Mouse (Mus musculus) kidney, postnatal 14 days (tissue): ENCODE data around the gene Ereg.

ENCODE experiments used
- DNase-seq: peaks from one replicate; pipeline ENCODE4 v3.0.0; 2022; ENCODE audit warnings: mixed read lengths

Gene Ereg

DNA sequence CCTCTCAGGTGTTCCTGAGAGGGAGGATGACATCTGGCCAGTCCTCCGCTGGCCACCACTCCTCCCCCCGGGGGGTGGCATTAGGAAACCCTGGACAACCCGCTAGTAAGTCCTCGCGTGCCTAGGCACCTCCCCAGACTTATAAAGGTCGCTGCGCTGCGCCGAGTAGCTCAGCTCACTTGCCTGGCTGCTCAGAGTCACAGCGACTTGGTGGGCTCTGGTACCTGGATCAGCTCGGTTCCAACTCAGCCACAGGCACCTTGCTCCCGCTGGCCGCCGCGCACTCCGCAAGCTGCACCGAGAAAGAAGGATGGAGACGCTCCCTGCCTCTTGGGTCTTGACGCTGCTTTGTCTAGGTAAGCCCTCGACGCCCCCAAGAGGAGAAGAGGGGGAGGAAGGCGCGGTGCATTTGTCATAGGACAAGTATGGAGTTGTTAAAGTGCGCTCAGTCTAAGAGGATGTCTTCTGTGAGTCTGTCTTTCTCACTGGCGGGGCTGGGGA, at the start of gene Ereg:
Gene Ereg, plus strand, starts transcription at position 173 of the 501 bp plus-strand sequence.
- DNase-seq = no peak

- DNase-seq = no peak
Measured at GRCm38 (mm10) chr5:91027164-91027563, 47.3 kb upstream of the Ereg start, which contains the start of gene Epgn. Epgn (plus strand) TSS chr5:91027464.

GRCm38 (mm10) chr5:91027840-91028239, 46.6 kb upstream of the Ereg start:
- DNase-seq = no peak

DNA sequence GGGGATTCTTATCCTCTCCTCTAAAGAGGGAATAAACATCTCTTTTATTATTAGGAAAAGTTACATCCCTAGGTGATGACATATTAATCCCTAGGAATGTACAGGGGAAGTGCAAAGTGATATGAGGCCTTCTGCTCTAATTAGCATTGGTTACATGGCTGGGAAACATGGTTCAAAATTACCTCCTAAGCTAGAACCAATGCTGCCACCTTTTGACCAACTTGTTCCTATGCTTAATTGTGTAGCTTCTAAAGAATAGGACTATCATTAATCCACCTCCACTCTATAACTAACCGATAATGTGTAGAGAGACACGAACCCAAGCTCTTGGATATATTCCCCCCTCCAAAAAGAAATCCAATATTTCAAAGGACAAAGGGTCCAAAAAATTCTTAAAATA, 43.8 kb upstream of the Ereg start:
- no peak for DNase-seq

DNA sequence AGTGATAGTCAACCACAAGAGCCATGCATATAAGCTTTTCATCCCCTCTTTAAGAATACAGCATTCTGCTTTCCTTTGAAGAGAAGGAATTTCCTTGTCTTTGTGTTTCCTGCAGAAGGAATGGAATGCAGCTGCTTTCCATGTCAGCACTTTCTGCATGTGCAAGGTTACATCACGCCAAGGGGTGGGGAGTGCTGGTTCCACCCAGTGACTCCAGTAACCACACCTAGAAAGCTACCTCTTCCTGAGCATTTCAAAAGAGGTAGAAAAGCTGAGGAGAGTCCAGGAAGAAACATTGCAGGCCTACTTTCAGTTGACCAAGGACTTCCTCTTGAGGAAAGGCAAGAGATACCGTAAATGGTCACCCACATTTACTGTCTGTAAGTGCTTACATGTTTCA, 39.1 kb upstream of the Ereg start:
- DNase-seq = no peak

GRCm38 (mm10) chr5:91036628-91037027, 37.8 kb upstream of the Ereg start:
- no peak for DNase-seq

- no peak for DNase-seq
Measured at GRCm38 (mm10) chr5:91037756-91038155, 36.7 kb upstream of the Ereg start.

GRCm38 (mm10) chr5:91038547-91038946, 35.9 kb upstream of the Ereg start:
- DNase-seq = peak; percentile 55

DNA sequence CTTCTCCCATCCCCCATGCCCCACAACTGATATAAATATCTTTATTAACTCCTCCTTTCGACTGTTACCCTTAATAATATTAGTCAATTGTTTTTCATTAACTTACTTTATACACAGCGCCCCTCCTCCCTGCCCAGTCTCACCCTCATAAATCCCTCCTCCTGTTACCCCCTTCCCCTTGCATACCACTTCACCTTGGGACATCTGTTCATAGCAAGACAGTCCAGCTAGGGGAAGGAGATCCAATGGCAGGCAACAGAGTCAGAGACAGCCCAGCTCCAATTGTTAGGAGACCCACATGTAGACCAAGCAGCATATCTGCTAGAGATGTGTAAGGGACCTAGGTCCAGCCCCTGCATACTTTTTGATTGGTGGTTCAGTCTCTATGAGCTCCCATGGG, 35.5 kb upstream of the Ereg start:
- DNase-seq = no peak

GRCm38 (mm10) chr5:91047987-91048386, 26.4 kb upstream of the Ereg start:
- DNase-seq = no peak

DNA sequence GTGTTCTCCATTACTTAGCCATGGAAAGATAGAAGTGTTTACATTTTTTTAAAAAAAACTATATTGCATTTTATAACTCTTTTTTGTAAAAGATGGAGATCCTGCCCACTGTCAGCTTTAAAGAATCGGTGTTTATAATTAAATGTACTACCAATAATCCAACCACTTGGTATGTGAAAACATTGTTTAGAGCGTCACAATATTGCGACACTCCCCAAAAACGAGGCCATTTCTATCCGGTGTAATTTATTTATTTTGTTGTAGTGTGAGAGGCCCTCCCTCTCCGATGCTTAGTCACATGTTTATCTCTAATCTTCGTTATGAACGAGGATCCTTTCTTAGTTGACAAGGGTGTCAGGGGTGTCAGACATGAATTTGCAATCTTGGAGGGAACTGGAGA, 26.0 kb upstream of the Ereg start:
- DNase-seq = no peak

GRCm38 (mm10) chr5:91072340-91072739, 2.1 kb upstream of the Ereg start:
- DNase-seq = no peak

GRCm38 (mm10) chr5:91073626-91074025, 796 bp upstream of the Ereg start:
- DNase-seq = no peak

- no peak for DNase-seq
Measured at GRCm38 (mm10) chr5:91074026-91074425, 396 bp upstream of the Ereg start.

GRCm38 (mm10) chr5:91075021-91075420, 599 bp downstream of the Ereg start:
- no peak for DNase-seq

GRCm38 (mm10) chr5:91083016-91083415, 8.6 kb downstream of the Ereg start:
- no peak for DNase-seq

DNA sequence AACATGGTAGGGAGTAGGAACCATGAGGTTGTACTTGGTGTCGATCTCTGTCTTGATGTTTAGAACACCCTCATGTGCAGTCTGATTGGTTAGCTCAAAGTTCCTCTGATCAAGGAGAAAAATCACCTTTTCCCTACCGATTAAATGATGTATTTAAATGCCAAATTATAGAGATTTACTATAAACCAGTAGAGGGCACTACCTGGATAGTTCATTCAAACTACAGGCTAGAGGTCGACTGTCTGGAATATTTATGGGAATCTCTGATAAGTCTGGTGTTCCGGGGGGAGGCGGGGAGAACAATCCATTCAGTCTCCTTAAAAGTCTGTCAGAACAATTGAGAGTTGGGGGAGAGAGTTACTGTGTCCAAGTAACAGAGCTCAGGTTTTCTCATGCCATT, 10.9 kb downstream of the Ereg start:
- DNase-seq = no peak

GRCm38 (mm10) chr5:91090301-91090700, 15.9 kb downstream of the Ereg start:
- no peak for DNase-seq

DNA sequence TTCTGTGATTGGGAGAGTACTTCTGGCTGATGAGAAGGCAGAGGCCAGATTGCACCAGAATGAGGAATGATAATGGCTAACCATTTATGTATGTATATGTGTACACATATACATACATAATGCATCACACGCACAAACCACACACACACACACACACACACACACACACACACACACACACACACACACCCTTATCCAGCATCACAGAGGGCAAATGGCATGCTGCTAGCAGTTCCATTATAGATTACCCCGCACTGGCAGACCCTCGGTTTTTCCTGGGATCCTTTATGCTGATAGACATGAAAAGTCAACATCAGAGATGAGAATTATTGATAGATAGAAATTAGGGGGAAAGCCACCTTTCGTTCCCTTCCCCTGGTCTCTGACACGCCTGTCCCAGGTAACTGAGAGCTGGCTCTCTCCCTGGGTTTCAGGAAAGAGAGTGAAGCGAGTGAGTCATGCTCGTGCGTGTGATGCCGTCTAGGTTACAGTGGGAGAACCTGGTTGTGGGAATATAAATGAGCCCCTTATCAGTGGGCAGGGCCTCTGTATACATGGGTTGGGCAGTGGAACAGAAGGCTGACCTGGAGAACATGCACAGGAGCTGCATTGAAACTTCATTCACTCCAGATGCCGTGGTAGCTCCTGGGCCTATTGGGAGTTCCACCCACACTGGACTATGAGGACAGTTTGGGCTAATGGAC, 23.6 kb downstream of the Ereg start:
- DNase-seq = no peak

DNA sequence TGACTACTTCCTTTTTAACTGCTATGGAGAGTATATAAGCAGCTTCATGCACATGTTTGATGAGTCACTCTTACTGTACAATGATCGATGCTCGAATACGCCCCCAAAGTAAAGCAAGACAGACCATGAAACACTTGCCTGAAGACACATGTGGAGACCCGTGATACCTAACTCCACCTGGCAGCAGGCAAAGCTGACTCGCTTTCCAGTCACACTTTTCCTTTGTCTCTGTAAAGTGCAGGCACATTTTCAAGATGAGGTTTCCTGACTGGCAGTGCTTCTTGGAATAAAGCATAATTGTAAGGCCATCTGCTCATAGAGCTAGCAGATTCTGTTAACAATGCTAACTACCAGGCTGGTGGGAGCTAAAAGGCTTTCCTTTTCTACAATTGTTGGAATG, 27.3 kb downstream of the Ereg start:
- DNase-seq = no peak

GRCm38 (mm10) chr5:91103943-91104665, 29.7 kb downstream of the Ereg start:
- peak; percentile 12 for DNase-seq

- no peak for DNase-seq
Measured at GRCm38 (mm10) chr5:91106248-91106647, 31.8 kb downstream of the Ereg start.

DNA sequence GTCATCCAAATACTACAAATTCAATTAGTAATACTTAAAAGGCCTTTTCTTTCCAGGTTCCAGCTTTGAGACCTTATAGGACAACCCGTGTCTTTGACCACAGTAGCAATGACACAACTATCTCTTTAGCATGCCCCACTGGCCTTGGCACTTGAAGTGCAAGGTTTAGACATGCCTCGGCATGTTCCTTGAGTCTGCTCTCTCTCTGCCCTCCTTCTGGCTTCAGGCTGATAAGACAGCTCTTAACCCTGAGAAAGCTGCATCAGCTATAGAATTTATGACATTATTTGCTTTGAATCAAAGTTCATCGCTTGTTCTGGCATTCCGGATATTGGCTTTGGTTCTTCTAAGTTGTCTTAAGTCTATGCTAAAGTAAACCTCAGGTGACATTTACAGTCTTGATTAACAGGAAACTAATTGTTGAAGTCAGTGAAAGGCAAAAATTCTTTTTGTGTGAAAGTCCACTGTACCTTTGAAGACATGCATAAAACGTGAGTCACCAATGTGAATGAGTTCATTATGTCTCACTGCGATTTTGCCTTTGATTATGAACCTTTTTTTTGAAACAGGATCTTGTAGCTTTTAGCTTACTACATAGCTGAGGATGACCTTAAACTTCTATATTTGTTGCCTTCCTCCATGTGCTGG, 35.7 kb downstream of the Ereg start:
- no peak for DNase-seq

DNA sequence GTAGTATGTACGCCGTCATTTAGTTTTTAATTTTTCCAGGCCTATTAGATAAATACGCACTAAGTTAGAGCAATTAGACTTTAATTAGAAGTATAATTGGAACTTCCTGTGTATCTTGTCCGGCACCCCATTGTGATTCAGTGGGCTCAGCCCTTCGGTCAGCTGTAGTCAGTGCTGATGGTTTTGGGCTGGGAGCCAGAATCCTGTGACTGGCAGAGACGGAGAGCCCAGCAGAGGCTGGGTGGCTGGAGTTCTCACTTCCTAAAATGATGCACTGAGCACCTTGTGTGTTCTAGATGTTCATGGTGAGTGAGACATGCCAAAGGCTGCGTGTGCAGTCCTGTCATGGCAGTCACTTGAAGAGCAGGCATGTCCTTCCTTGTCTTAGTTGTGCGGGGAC, 36.6 kb downstream of the Ereg start:
- DNase-seq = peak; percentile 7
